Mouse (Mus musculus): ENCODE measurements around the gene Ccer1. TPM values are rescaled to one million over a fixed set of nuclear protein-coding genes. Genes with fewer than 3 reads are reported as not detected.

Ccer1 gene
- not detected in 2 replicates for polyA plus RNA-seq (2016; fragmentation: Nextera tagmentation; extraction: Ambion mirVana)

DNA sequence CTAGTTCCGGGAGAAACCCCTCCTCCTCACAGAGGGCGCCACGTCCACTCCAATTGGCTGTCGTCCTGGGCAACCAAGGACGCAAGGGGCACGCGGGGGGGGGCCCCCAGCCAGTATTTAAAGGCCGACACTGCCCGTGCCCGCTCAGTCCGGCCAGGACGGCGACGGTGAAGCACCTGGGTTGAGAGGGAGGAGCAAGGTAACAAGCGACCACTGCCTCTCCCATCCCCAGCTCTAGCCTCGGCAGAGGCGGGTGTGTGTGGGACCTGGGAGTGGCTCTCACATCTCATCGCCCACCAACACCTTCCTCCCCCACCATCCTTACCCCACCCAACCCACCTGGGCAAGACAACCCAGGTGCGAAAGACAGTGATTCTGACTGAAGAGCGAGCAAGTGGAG, at the start of gene Ccer1:
Gene Ccer1, plus strand, starts transcription at position 147 of the 400 bp plus-strand sequence.
- H3K4me3 ChIP-seq: no peak within 1 kb of the TSS
- H3K36me3 ChIP-seq: no peaks in the 10 kb centered on the region
- 70% methylated on average over 20 of the region's 20 CpGs for WGBS
- no peak for DNase-seq (ENCODE audit: low spot score)
- H3K4me1 ChIP-seq: no peaks in the 10 kb centered on the region
- H3K9me3 ChIP-seq: peaks cover 13% of the 10 kb centered on the region; the same call in 1 of the 2 replicates
- no peaks in the 10 kb centered on the region for H3K27me3 ChIP-seq (ENCODE audit: insufficient read depth, poor library complexity, severe bottlenecking)
- H3K27ac ChIP-seq: no peak within 1 kb of the TSS

DNA sequence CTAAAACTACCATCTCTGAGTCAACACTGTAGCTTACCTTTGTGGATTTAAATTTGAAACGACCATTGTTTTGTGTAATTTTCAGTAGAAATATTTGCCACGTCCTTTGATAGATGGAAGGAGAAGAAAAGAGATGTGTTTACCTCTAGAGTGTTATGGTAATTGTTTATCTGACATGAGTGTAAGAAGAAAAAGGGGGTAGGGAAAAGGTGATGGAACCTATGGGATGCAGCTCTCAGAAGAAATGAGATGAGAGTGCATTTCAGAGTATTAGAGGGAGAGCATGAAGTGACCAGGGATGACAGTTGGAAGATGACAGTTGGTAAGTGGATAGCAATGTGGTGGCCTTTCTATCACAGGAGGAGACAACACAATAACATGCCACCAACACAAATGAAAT, 49.1 kb upstream of the Ccer1 start, which contains the start of gene Epyc:
Gene Epyc, plus strand, starts transcription at position 301 of the 400 bp plus-strand sequence.
- 75% methylated on average over 2 of the region's 2 CpGs for WGBS
- H3K9me3 ChIP-seq: no peaks in the 10 kb centered on the region

DNA sequence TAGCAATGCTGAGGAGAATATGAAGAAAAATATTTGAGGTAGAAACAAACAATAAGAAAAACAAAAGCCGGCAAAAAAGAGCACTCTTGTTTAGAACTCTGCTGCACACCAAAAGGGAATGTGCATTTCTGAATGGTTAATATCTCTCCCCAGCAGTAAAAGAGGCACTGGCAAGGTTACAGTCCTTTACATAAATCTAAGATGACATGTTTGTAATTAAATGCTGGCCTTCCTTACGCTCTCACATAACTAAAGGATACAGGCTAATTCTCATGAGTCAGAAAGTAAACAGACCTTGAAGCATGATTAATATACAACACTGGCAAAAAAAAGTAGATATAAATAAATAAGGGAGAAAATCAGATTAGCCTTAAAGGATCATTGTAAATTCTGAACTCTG, 42.5 kb upstream of the Ccer1 start:
- Histone ChIP-seq H3K27me3 (ENCODE audit: insufficient read depth, poor library complexity, severe bottlenecking) (no peaks in the 10 kb centered on the region), H3K4me1 (no peaks in the 10 kb centered on the region), H3K36me3 (no peaks in the 10 kb centered on the region), H3K27ac (no peak overlapping the region), H3K9me3 (no peaks in the 10 kb centered on the region), H3K4me3 (no peak overlapping the region)
- DNase-seq (ENCODE audit: low spot score): no peak
- WGBS: 80% methylated on average over 2 of the region's 2 CpGs

More for the DNA sequence above, 49.1 kb upstream of the Ccer1 start, which contains the start of gene Epyc:
- no peak for DNase-seq (ENCODE audit: low spot score)
- H3K36me3 ChIP-seq: no peaks in the 10 kb centered on the region
- no peaks in the 10 kb centered on the region for H3K4me1 ChIP-seq
- no peak within 1 kb of the TSS for H3K27ac ChIP-seq
- no peak within 1 kb of the TSS for H3K4me3 ChIP-seq
- no peaks in the 10 kb centered on the region for H3K27me3 ChIP-seq (ENCODE audit: insufficient read depth, poor library complexity, severe bottlenecking)

DNA sequence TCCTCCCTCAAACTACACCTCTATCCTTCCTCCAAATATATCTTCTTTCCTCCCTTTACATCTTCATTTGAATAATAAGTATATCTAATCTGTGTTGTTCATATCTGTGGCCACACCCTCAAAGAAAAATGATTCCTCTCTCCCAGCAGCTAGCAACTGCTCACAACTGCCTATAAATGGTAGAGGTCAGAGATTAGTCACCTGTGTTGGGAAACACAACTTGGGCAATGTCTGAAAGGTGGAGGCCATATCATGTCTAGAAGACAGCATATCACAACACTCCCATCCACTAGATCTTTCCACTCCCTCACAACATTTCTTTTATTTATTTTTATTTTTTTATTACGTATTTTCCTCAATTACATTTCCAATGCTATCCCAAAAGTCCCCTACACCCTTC, 33.4 kb upstream of the Ccer1 start:
- no peaks in the 10 kb centered on the region for H3K4me1 ChIP-seq
- no peaks in the 10 kb centered on the region for H3K27me3 ChIP-seq (ENCODE audit: insufficient read depth, poor library complexity, severe bottlenecking)
- no peaks in the 10 kb centered on the region for H3K9me3 ChIP-seq
- no peaks in the 10 kb centered on the region for H3K36me3 ChIP-seq
- WGBS: 64% methylated on average over 1 of the region's 1 CpGs
- no peak for DNase-seq (ENCODE audit: low spot score)
- H3K27ac ChIP-seq: no peak overlapping the region
- no peak overlapping the region for H3K4me3 ChIP-seq

DNA sequence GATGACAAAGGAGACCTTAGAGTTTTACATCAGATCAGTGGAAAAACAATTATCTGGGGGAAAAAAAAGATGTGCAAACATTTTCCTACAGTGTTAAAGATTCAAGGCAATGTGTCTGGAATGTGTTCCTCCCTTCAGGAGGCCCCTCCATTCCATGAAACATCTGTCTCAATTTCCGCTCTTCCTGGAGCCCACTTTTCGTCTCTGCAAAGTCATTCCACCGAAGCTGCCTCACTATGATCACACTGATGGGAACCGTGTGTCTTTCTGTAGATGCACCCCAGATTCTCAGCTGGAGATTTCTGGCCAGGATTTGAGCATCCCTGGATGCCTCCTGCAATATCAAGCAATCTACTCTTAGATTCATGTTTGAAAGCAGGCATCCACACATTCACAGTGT, 24.2 kb upstream of the Ccer1 start:
- H3K27me3 ChIP-seq (ENCODE audit: insufficient read depth, poor library complexity, severe bottlenecking): no peaks in the 10 kb centered on the region
- no peaks in the 10 kb centered on the region for H3K4me1 ChIP-seq
- H3K36me3 ChIP-seq: no peaks in the 10 kb centered on the region
- no peaks in the 10 kb centered on the region for H3K9me3 ChIP-seq
- no peak for DNase-seq (ENCODE audit: low spot score)
- H3K27ac ChIP-seq: no peak overlapping the region
- WGBS: 60% methylated on average over 4 of the region's 4 CpGs
- H3K4me3 ChIP-seq: no peak overlapping the region

DNA sequence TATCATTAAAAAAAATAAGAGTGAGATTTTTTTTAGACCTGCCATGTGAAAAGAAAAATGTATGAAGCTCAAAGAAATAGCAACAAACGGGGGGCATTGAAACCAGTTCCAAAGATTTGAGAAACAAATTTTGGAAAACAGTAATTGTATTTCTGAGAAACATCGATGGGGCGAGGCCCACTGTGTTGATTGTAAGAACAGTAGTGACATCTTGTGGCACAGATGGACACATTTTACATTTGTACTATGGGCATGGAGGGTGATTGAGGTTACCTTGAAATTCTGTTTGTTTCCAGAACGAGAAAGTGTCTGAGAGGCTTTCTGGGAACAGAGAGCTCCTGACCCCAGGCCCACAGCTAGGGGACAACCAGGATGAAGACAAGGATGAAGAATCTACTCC, 22.7 kb upstream of the Ccer1 start:
- Histone ChIP-seq H3K9me3 (no peaks in the 10 kb centered on the region), H3K27me3 (ENCODE audit: insufficient read depth, poor library complexity, severe bottlenecking) (no peaks in the 10 kb centered on the region), H3K36me3 (no peaks in the 10 kb centered on the region), H3K4me3 (no peak overlapping the region), H3K27ac (no peak overlapping the region), H3K4me1 (no peaks in the 10 kb centered on the region)
- WGBS: 60% methylated on average over 4 of the region's 4 CpGs
- DNase-seq (ENCODE audit: low spot score): no peak

DNA sequence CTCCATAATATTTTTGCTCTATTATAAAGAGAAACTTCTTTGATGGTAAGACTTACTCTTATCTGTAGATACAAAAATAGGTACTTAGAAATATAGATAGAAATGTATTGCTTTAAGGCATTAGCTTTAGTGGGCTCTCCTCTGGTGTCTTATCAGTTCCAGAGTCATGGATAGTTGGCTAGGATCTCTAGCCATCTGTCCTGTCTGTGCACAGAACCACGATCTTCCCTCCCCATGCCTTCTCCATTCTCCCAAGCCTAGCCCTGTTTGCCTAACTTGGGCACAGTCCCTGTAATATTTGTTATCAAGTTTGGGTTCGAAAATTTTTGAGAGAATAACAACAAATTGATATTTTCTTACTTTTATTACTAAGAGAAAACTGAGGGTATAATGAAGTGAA, 19.6 kb upstream of the Ccer1 start:
- H3K4me1 ChIP-seq: no peaks in the 10 kb centered on the region
- no peak overlapping the region for H3K4me3 ChIP-seq
- no peak for DNase-seq (ENCODE audit: low spot score)
- WGBS: 66% methylated on average over 2 of the region's 2 CpGs
- no peaks in the 10 kb centered on the region for H3K27me3 ChIP-seq (ENCODE audit: insufficient read depth, poor library complexity, severe bottlenecking)
- H3K27ac ChIP-seq: no peak overlapping the region
- no peaks in the 10 kb centered on the region for H3K9me3 ChIP-seq
- no peaks in the 10 kb centered on the region for H3K36me3 ChIP-seq

DNA sequence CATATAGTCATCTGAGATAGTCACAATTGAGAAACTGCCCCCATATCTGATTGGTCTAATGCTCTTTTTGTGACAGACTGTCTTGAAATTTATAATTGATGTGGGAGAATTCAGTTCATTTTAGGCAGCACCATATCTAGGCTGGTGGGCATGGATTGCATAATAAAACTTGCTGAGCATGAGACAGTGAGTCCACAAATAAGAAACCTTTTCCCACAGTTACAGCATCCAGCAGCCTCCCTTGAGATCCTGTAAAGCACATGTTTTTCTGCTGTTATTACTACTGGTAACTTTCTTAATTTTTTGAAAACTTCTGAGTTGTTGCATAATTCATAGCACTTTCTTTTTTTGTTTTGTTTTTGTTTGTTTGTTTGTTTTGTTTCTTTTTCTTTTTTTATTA, 9.9 kb upstream of the Ccer1 start:
- H3K27ac ChIP-seq: no peak overlapping the region
- no peaks in the 10 kb centered on the region for H3K27me3 ChIP-seq (ENCODE audit: insufficient read depth, poor library complexity, severe bottlenecking)
- no peaks in the 10 kb centered on the region for H3K36me3 ChIP-seq
- H3K9me3 ChIP-seq: no peaks in the 10 kb centered on the region
- no peak overlapping the region for H3K4me3 ChIP-seq
- H3K4me1 ChIP-seq: no peaks in the 10 kb centered on the region
- no peak for DNase-seq (ENCODE audit: low spot score)

DNA sequence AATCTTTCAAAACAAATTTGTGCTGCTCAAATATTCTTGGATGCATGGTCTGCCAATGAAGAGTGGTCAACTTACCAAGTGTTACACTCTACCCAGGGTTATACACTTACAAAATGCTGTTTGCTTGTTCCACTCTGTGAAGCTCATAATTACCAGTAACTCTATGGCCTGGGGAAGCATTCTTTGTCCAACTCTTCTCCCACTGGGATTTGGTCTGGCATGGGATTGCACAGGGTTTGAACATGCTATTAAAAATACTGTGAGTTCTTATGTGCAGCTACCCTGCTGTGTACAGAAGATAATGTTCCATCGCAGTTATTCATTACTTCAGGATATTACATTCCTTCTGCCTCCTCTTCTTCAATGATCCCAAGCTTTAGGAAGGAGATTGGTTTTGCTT, 5.7 kb upstream of the Ccer1 start:
- WGBS: 85% methylated on average over 1 of the region's 1 CpGs
- Histone ChIP-seq H3K9me3 (no peaks in the 10 kb centered on the region), H3K27ac (no peak overlapping the region), H3K36me3 (no peaks in the 10 kb centered on the region), H3K4me1 (no peaks in the 10 kb centered on the region), H3K27me3 (ENCODE audit: insufficient read depth, poor library complexity, severe bottlenecking) (no peaks in the 10 kb centered on the region), H3K4me3 (no peak overlapping the region)
- DNase-seq (ENCODE audit: low spot score): no peak

DNA sequence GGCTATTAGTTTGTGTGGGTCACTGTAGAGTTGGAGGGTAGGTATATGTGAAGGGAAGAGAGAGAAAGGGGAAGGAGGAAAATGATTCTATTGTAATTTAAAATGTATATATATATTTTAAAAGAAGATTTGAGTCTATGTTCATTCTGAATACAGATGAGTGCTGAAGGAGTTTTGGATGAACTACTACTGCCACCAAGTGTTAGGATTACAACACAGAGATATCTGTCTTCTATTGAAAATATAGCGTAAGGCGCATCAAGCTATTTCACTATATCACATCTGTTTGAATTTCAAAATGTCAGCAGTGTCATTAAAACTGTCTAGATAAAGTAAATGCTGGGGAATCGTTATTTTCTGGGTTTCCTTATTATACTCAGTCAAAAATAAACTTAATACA, 3.4 kb upstream of the Ccer1 start:
- H3K4me1 ChIP-seq: no peaks in the 10 kb centered on the region
- no peak for DNase-seq (ENCODE audit: low spot score)
- H3K27me3 ChIP-seq (ENCODE audit: insufficient read depth, poor library complexity, severe bottlenecking): no peaks in the 10 kb centered on the region
- 76% methylated on average over 3 of the region's 3 CpGs for WGBS
- peaks cover 13% of the 10 kb centered on the region; the same call in 1 of the 2 replicates for H3K9me3 ChIP-seq
- H3K36me3 ChIP-seq: no peaks in the 10 kb centered on the region
- H3K4me3 ChIP-seq: no peak overlapping the region
- H3K27ac ChIP-seq: no peak overlapping the region

DNA sequence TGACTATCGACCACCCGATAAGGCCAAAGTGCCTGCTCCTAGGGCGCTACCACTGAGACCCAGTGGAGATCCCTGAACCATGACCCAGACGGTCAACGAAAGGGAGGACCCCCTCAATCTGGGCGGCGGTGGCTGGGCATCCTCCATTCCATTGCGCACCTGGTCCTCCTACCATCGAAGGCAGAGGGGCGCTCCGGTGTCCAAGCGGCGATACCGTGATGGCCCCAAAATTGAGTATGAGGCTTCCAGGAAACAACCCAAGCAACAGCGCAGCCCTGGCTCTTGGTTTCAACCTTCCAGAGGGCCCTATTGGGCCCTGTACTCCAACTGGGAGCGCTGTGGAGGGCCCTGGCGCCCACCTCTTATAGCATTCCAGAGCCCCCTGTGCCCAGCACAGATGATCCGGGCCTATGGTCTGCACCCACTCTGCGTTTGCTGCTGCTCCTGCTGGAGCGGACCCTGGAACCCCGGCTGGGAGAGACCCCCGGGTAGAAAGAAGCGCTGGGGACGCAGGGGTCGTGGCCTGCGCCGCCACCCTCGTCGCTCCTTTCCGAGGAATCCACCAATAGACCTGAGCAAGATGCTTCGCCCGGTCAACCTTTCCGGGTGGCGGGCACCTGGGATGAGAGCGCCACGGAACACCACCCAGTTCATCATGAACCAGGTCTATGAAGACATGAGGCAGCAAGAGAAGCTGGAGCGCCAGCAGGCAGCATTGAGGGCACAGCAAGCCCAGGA, 708 bp downstream of the Ccer1 start:
- H3K27ac ChIP-seq: no peak overlapping the region
- 82% methylated on average over 37 of the region's 37 CpGs for WGBS
- no peaks in the 10 kb centered on the region for H3K4me1 ChIP-seq
- DNase-seq (ENCODE audit: low spot score): no peak
- H3K36me3 ChIP-seq: no peaks in the 10 kb centered on the region
- H3K9me3 ChIP-seq: peaks cover 13% of the 10 kb centered on the region; the same call in 1 of the 2 replicates
- no peak overlapping the region for H3K4me3 ChIP-seq
- H3K27me3 ChIP-seq (ENCODE audit: insufficient read depth, poor library complexity, severe bottlenecking): no peaks in the 10 kb centered on the region

DNA sequence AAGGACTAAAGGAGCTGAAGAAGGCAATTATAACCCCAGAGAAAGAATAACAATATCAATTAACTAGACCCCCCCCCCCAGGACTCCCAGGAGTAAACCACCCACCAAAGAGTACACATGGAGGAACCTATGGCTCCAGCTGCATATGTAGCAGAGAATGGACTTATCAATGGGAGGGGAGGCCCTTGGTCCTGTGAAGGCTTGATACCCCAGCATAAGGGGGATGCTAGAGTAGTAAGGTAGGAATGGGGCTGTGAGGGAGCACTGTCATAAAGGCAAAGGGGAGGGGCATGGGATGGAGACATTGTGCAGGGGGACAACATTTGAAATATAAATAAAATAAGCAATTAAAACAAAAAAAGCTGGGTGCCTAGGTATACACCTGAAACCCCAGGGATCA, 9.5 kb downstream of the Ccer1 start:
- Histone ChIP-seq H3K27me3 (ENCODE audit: insufficient read depth, poor library complexity, severe bottlenecking) (no peaks in the 10 kb centered on the region), H3K27ac (no peak overlapping the region), H3K36me3 (no peaks in the 10 kb centered on the region), H3K9me3 (no peaks in the 10 kb centered on the region), H3K4me1 (no peaks in the 10 kb centered on the region), H3K4me3 (no peak overlapping the region)
- no peak for DNase-seq (ENCODE audit: low spot score)

DNA sequence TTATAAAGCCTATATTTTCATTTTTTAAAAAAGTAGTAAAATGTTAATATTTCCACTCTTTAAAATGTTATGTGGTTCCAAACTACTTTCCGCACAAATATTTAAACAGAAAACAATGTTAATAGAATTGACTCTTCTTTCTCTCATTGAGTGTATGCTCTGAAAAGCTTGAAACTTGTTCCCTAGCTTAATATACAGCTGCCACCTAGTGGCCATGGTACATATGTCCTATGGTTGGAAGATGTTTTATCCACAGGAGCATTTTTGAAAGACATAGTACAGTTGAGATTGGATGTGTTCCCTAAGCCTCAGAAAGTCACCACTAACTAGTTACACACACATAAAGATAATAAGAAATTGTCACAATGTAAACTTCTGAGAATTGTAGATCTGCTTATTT, 11.7 kb downstream of the Ccer1 start:
- no peak for DNase-seq (ENCODE audit: low spot score)
- Histone ChIP-seq H3K4me1 (no peaks in the 10 kb centered on the region), H3K4me3 (no peak overlapping the region), H3K27ac (no peak overlapping the region), H3K27me3 (ENCODE audit: insufficient read depth, poor library complexity, severe bottlenecking) (no peaks in the 10 kb centered on the region), H3K36me3 (no peaks in the 10 kb centered on the region), H3K9me3 (no peaks in the 10 kb centered on the region)
- WGBS: 39% methylated on average over 1 of the region's 1 CpGs

DNA sequence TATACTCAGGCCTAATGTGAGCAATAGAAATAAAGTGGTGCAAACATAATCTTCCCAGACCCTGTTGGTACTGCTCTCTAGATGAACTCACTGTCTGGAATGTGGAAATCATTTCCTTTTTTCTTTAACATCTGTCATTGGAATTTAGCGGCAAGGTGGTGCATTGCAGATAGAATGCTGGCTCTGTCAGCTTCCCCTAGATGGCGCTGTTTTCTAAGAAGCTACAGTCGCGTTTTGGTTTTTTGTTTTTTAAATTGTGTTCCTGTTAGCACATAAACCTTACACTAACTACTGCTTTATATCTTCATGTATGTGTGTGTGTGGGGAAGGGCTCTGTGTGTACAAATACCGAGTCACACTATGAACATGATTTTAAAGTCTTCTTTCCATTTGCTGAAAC, 19.8 kb downstream of the Ccer1 start:
- peaks cover 6% of the 10 kb centered on the region; the same call in 1 of the 2 replicates for H3K4me1 ChIP-seq
- no peak overlapping the region for H3K27ac ChIP-seq
- WGBS: 4% methylated on average over 5 of the region's 5 CpGs
- H3K4me3 ChIP-seq: no peak overlapping the region
- DNase-seq (ENCODE audit: low spot score): no peak
- no peaks in the 10 kb centered on the region for H3K27me3 ChIP-seq (ENCODE audit: insufficient read depth, poor library complexity, severe bottlenecking)
- no peaks in the 10 kb centered on the region for H3K9me3 ChIP-seq
- H3K36me3 ChIP-seq: no peaks in the 10 kb centered on the region
